Mouse (Mus musculus): Measurements from ENCODE around the gene Ubald1. TPM values are rescaled to one million over a fixed set of nuclear protein-coding genes. Genes with fewer than 3 reads are reported as not detected.

Gene Ubald1
- polyA plus RNA-seq, 1 experiment: 38.1 TPM

- Histone ChIP-seq H3K27ac (ENCODE audit: control insufficient read depth, insufficient read depth, low read depth, low read length, poor library complexity) (no peak within 1 kb of the TSS), H3K4me1 (ENCODE audit: control insufficient read depth, insufficient read depth, low read length) (no peaks in the 10 kb centered on the region), H3K4me3 (replicated peaks; ENCODE audit: control insufficient read depth, low read depth, low read length) (no peak within 1 kb of the TSS)
- WGBS: 84% methylated on average over 3 of the region's 3 CpGs
- TF ChIP-seq POLR2A (IDR thresholded peaks at IDR 0.05; ENCODE audit: borderline replicate concordance, control insufficient read depth, low read depth, low read length) (no peak), CTCF (IDR thresholded peaks at IDR 0.05; ENCODE audit: control insufficient read depth, insufficient read depth, low read length) (no peak)
Observed at GRCm38 (mm10) chr16:4835191-4835590, 44.9 kb downstream of the Ubald1 start, which contains the start of gene 4930562C15Rik. Gene 4930562C15Rik (plus strand): TSS chr16:4835416.

- WGBS: 61% methylated on average over 2 of the region's 2 CpGs
- TF ChIP-seq CTCF (IDR thresholded peaks at IDR 0.05; ENCODE audit: control insufficient read depth, insufficient read depth, low read length): no peak
- TF ChIP-seq POLR2A (IDR thresholded peaks at IDR 0.05; ENCODE audit: borderline replicate concordance, control insufficient read depth, low read depth, low read length): no peak
- Histone ChIP-seq H3K27ac (ENCODE audit: control insufficient read depth, insufficient read depth, low read depth, low read length, poor library complexity) (no peak overlapping the region), H3K4me3 (replicated peaks; ENCODE audit: control insufficient read depth, low read depth, low read length) (no peak overlapping the region), H3K4me1 (ENCODE audit: control insufficient read depth, insufficient read depth, low read length) (no peaks in the 10 kb centered on the region)
Observed at GRCm38 (mm10) chr16:4833858-4834257, 46.3 kb downstream of the Ubald1 start.

GRCm38 (mm10) chr16:4831650-4832419 is 48.3 kb downstream of the Ubald1 start:
- no peaks in the 10 kb centered on the region for H3K4me1 ChIP-seq (ENCODE audit: control insufficient read depth, insufficient read depth, low read length)
- WGBS: 54% methylated on average over 15 of the region's 15 CpGs
- no peak overlapping the region for H3K27ac ChIP-seq (ENCODE audit: control insufficient read depth, insufficient read depth, low read depth, low read length, poor library complexity)
- TF ChIP-seq CTCF (IDR thresholded peaks at IDR 0.05; ENCODE audit: control insufficient read depth, insufficient read depth, low read length) (no peak; the same call in 1 of the 2 replicates), POLR2A (IDR thresholded peaks at IDR 0.05; ENCODE audit: borderline replicate concordance, control insufficient read depth, low read depth, low read length) (no peak)
- H3K4me3 ChIP-seq (replicated peaks; ENCODE audit: control insufficient read depth, low read depth, low read length): no peak overlapping the region

- H3K4me3 ChIP-seq (replicated peaks; ENCODE audit: control insufficient read depth, low read depth, low read length): no peak overlapping the region
- H3K4me1 ChIP-seq (ENCODE audit: control insufficient read depth, insufficient read depth, low read length): no peaks in the 10 kb centered on the region
- no peak for TF ChIP-seq POLR2A (IDR thresholded peaks at IDR 0.05; ENCODE audit: borderline replicate concordance, control insufficient read depth, low read depth, low read length)
- WGBS: 81% methylated on average over 6 of the region's 6 CpGs
- no peak overlapping the region for H3K27ac ChIP-seq (ENCODE audit: control insufficient read depth, insufficient read depth, low read depth, low read length, poor library complexity)
Observed at GRCm38 (mm10) chr16:4829271-4829900, 50.7 kb downstream of the Ubald1 start.

GRCm38 (mm10) chr16:4827639-4828038 is 52.5 kb downstream of the Ubald1 start:
- TF ChIP-seq CTCF (IDR thresholded peaks at IDR 0.05; ENCODE audit: control insufficient read depth, insufficient read depth, low read length): no peak
- no peak for TF ChIP-seq POLR2A (IDR thresholded peaks at IDR 0.05; ENCODE audit: borderline replicate concordance, control insufficient read depth, low read depth, low read length)
- Histone ChIP-seq H3K27ac (ENCODE audit: control insufficient read depth, insufficient read depth, low read depth, low read length, poor library complexity) (no peak overlapping the region), H3K4me3 (replicated peaks; ENCODE audit: control insufficient read depth, low read depth, low read length) (no peak overlapping the region), H3K4me1 (ENCODE audit: control insufficient read depth, insufficient read depth, low read length) (no peaks in the 10 kb centered on the region)
- 80% methylated on average over 5 of the region's 5 CpGs for WGBS

Other genes starting within 250 kb of the Ubald1 start
- 0.34 and 1.8 TPM in 2 replicates for gene Vasn, start 240.4 kb downstream of the Ubald1 start, polyA plus RNA-seq (2011; ENCODE audit: insufficient read depth, insufficient read length, low replicate concordance, missing spikeins)
- gene Dnaja3, start 240.3 kb downstream of the Ubald1 start, polyA plus RNA-seq (2011; ENCODE audit: insufficient read depth, insufficient read length, low replicate concordance, missing spikeins): 10.6 and 11.7 TPM in 2 replicates
- gene Coro7, start 200.5 kb downstream of the Ubald1 start, polyA plus RNA-seq (2011; ENCODE audit: insufficient read depth, insufficient read length, low replicate concordance, missing spikeins): 48.7 and 102 TPM in 2 replicates
- gene Nmral1, start 161.0 kb downstream of the Ubald1 start, polyA plus RNA-seq (2011; ENCODE audit: insufficient read depth, insufficient read length, low replicate concordance, missing spikeins): 27.3 and 32.5 TPM in 2 replicates
- gene Hmox2, start 154.0 kb downstream of the Ubald1 start, polyA plus RNA-seq (2011; ENCODE audit: insufficient read depth, insufficient read length, low replicate concordance, missing spikeins): 11.3 and 31.1 TPM in 2 replicates
- 10.6 and 17.2 TPM in 2 replicates for gene Cdip1, start 90.0 kb downstream of the Ubald1 start, polyA plus RNA-seq (2011; ENCODE audit: insufficient read depth, insufficient read length, low replicate concordance, missing spikeins)
- gene 4930562C15Rik, start 44.9 kb downstream of the Ubald1 start, polyA plus RNA-seq (2011; ENCODE audit: insufficient read depth, insufficient read length, low replicate concordance, missing spikeins): 1.7 TPM in 1 of 2 replicates, not detected in the other
- gene Mgrn1, start 5.9 kb upstream of the Ubald1 start, polyA plus RNA-seq (2011; ENCODE audit: insufficient read depth, insufficient read length, low replicate concordance, missing spikeins): 12.9 and 22.1 TPM in 2 replicates
- gene Nudt16l1, start 58.4 kb upstream of the Ubald1 start, polyA plus RNA-seq (2011; ENCODE audit: insufficient read depth, insufficient read length, low replicate concordance, missing spikeins): 30.5 and 49.4 TPM in 2 replicates
- gene Anks3, start 83.9 kb upstream of the Ubald1 start, polyA plus RNA-seq (2011; ENCODE audit: insufficient read depth, insufficient read length, low replicate concordance, missing spikeins): 19.9 and 45.4 TPM in 2 replicates
- not detected in 2 replicates for gene Sept12, start 117.5 kb upstream of the Ubald1 start, polyA plus RNA-seq (2011; ENCODE audit: insufficient read depth, insufficient read length, low replicate concordance, missing spikeins)
- not detected in 2 replicates for gene Smim22, start 127.0 kb upstream of the Ubald1 start, polyA plus RNA-seq (2011; ENCODE audit: insufficient read depth, insufficient read length, low replicate concordance, missing spikeins)
- gene Rogdi, start 133.2 kb upstream of the Ubald1 start, polyA plus RNA-seq (2011; ENCODE audit: insufficient read depth, insufficient read length, low replicate concordance, missing spikeins): 53.7 and 156 TPM in 2 replicates
- gene Glyr1, start 169.5 kb upstream of the Ubald1 start, polyA plus RNA-seq (2011; ENCODE audit: insufficient read depth, insufficient read length, low replicate concordance, missing spikeins): 31.6 and 51.1 TPM in 2 replicates
- 29.4 and 33.7 TPM in 2 replicates for gene Ubn1, start 169.7 kb upstream of the Ubald1 start, polyA plus RNA-seq (2011; ENCODE audit: insufficient read depth, insufficient read length, low replicate concordance, missing spikeins)

All from bone marrow, adult 2 months (tissue).